Mouse (Mus musculus): ENCODE results near the gene Etd. TPM values are rescaled to one million over a fixed set of nuclear protein-coding genes. Genes with fewer than 3 reads are reported as not detected.

The Etd gene
- total RNA-seq (2015): not detected in 2 replicates
- total RNA-seq (2017): not detected in 2 replicates

DNA sequence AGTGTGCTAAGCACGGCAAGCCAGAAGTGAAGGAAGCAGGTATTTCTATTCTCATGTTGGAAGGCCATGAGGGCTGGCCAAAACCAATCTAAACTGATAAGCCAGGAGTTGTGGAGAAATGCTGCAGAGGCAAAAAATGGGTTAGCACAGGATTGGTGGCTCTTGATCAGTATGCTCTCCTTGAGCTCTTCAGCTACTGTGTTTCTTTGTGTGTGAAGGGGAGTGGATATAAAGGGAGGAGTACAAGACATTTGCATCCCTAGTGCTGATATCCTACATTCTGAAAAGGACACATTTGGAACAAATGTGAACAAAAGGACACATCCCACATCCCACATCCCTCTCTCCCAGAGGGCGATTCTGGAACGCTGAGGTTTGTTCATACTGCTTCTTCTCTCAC, at the start of gene Etd:
Gene Etd (plus strand): TSS at position 301 of the 400 bp plus-strand sequence.
- ATAC-seq (ENCODE audit: poor library complexity, severe bottlenecking): no peak

DNA sequence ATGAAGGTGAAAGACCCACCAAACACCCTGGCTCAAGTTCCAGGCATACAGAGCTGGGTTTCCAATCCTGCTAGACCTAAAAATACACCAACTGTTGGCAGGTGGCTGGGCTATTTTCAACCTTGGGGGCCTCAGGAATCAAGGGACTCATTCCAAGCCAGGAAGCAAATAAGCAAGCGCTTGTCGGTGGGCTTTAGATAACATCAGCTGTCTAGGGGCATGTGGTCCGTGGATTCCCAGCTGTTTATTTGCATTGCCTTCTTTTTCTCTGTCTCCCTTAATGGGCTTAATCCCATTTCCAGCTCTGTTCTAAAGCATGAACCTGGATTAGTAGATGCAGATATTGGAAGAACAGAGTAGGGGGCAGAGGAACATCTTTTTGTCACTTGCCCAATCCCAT, 48.4 kb upstream of the Etd start:
- ATAC-seq (ENCODE audit: poor library complexity, severe bottlenecking): no peak

DNA sequence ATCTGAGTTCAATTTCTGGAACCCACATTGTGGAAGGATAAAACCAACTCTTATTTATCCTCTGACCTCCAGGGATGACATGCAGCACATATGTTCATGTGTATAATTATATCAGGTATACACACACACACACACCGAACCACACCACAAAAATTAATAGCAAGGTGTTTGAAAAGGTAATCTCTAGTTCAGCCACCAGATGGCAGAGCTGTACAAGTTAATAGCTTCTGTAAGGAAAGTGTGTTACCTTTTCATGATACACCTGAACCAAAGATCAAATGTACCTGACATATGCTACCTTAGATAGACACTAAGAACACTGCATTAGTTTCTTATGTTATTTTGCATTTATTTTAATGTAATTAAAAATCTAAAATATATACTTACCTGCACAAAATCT, 1.8 kb upstream of the Etd start:
- ATAC-seq (ENCODE audit: poor library complexity, severe bottlenecking): no peak

DNA sequence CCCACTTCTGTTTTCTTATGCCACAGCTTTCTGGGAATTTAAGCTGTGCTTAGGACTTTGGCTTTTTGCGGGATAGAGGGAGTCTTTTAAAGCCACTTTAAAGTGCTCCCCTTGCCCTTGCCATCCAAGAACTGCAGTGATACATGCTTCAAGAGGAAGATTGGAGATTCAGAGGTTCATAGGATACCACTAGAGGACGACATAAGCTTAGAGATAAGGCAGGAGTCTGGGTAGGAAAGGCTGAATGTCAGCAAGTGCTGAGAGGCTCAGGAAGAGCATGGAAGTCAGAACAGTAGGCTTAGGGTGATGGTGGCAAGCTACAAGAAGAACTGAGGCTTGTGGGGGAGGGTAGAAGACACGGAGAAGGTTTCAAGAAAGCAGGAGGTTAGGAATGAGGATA, 24.9 kb downstream of the Etd start:
- ATAC-seq (ENCODE audit: poor library complexity, severe bottlenecking): no peak

DNA sequence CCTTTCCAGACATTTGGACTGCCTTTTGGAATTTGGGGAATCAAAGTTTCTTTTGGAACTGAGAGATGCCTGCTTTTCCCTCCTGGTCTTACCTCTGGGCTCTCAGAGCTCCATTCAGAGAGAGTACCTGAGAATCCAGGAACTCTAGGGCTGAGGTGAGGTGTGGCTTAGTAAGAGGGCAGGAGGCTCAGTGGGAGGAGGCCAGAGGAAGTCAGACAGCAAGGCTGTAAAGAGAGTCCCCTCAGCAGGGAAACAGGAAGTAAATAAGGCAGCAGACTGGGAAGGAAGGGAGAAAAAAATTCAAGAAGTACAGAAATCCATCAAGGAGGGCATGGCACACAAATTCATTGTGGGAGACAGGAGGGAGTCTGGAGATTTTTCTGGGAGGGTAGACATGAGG, 29.5 kb downstream of the Etd start:
- peak; percentile 54; the same call in 1 of the 2 replicates for ATAC-seq (ENCODE audit: poor library complexity, severe bottlenecking)

Other genes with a start within 250 kb of the Etd start
- not detected in 2 replicates for gene Plac1, start 194.8 kb upstream of the Etd start, total RNA-seq (2015)
- not detected in 2 replicates for gene Plac1, start 194.8 kb upstream of the Etd start, total RNA-seq (2017)
- gene Fam122b, start 165.1 kb upstream of the Etd start, total RNA-seq (2015): 13.6 and 15.2 TPM in 2 replicates
- 5.6 and 5.8 TPM in 2 replicates for gene Fam122b, start 165.1 kb upstream of the Etd start, total RNA-seq (2017)
- not detected in 2 replicates for gene Fam122c, start 161.5 kb upstream of the Etd start, total RNA-seq (2015)
- gene Fam122c, start 161.5 kb upstream of the Etd start, total RNA-seq (2017): not detected in 2 replicates
- gene Mospd1, start 64.4 kb upstream of the Etd start, total RNA-seq (2015): 37.9 and 40.4 TPM in 2 replicates
- gene Mospd1, start 64.4 kb upstream of the Etd start, total RNA-seq (2017): 27.2 and 32.6 TPM in 2 replicates
- 2.5 TPM in 1 of 2 replicates, not detected in the other for gene Rtl8c, start 173.1 kb downstream of the Etd start, total RNA-seq (2015)
- gene Rtl8c, start 173.1 kb downstream of the Etd start, total RNA-seq (2017): not detected in 2 replicates
- not detected in 2 replicates for gene Gm14597, start 174.1 kb downstream of the Etd start, total RNA-seq (2015)
- not detected in 2 replicates for gene Gm14597, start 174.1 kb downstream of the Etd start, total RNA-seq (2017)
- gene Rtl8a, start 208.8 kb downstream of the Etd start, total RNA-seq (2015): 7.3 and 7.4 TPM in 2 replicates
- gene Rtl8a, start 208.8 kb downstream of the Etd start, total RNA-seq (2017): 5.0 and 6.3 TPM in 2 replicates
- gene Rtl8b, start 235.5 kb downstream of the Etd start, total RNA-seq (2015): 13.1 and 14.1 TPM in 2 replicates
- 4.0 and 5.0 TPM in 2 replicates for gene Rtl8b, start 235.5 kb downstream of the Etd start, total RNA-seq (2017)

Data from megakaryocyte, adult 5-6 weeks (primary cell).